Mouse (Mus musculus): Measurements from ENCODE around the gene Etnk2.

GRCm38 (mm10) chr1:133321267-133321925, 42.0 kb upstream of the Etnk2 start, which contains the start of gene Kiss1:
- TF ChIP-seq POLR2A (IDR thresholded peaks at IDR 0.05; ENCODE audit: insufficient read depth, low read depth, low read length) (no peak), CTCF (IDR thresholded peaks at IDR 0.05; ENCODE audit: insufficient read depth, low read depth, low read length) (no peak)

Data from olfactory bulb, adult 2 months (tissue).